Mouse (Mus musculus) kidney, postnatal 4 days (tissue): Measurements from ENCODE around the gene C1qa.
A peak's percentile ranks its signal among the peaks of the same experiment; 100 is the strongest.

Experiments
- DNase-seq, 2 experiments: peaks; one replicate each; pipeline ENCODE4 v3.0.0; 2021; ENCODE audit warnings: mixed read lengths in 2 of 2

Gene C1qa

DNA sequence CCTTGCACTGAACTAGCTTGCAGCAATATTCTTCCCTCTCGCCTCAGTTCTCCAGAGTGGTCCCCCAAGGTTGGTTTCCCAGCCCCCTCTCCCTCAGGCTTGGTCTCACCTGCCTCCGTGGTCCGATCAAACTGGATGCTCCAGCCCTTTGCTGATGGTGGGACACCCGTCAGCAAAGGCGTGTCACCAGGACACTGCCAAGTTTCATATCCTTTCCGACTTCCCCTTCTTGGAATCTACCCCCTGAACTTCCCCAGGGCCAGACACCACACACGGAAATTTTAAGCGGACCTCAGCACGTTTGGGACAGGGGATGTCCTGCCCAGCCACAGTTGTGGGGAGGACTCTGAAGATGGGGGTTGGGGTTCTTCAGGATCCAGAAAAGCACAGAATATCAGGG lies at the start of gene C1qa:
C1qa (minus strand) TSS at position 167 of the 400 bp plus-strand sequence.
- DNase-seq, result no peak

DNA sequence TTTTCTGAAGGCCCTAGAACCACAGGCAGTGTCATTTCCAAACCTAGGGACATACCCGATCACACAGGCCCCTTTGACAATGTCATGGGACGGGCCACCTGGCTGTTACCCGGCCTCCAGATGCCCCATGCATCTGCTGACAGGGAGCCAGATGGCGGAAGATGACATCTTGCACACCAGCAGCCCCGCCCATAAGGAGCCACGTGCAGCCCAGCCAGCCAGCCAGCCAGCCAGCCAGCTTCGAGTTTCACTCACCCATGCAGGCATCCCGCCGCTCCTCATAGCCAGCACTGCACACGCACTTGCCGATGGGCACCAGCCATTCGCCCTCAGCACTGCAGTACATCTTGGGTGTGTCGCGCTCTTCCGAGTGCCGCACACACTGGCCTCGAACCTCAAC lies 46.8 kb upstream of the C1qa start:
- peak in 1 of 2 experiments; percentile 38 for DNase-seq

DNA sequence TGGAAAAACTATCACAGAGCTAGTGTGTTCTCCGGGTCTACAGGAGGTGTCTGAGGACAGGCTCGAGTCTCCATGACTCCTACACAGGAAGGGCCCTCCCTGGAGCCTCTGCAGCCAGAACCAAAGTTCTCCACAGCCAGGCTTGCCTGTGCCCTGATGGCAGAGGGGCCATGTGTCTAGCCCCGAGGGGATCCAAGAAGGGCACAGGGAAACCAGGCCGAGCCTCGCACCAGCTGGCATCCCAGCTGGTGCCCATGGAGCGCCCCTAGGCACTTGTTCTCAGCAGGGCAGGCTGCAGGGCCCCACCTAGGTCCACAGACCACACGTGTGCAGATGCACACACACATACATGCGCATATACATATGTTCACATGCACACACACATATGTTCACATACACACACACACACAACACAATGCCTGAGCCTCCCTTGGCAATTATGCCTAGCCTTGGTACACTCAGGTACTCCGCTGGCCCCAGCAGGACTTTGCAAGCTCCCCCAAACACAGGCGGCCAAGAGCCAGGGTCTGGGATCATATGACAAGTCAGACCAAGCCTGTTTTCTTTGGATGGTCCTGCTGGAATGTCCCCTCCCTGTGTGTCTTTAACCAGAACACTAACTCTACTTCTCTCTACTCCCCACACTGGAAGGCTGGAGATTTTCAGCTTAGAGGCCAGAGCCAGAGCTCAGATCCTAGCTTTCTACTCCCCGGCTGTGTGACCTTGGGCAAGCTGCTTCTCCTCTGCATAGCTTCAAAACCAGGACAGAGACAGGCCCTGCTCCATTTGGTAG lies 46.2 kb upstream of the C1qa start:
- DNase-seq, result peak in 1 of 2 experiments; percentile 41

DNA sequence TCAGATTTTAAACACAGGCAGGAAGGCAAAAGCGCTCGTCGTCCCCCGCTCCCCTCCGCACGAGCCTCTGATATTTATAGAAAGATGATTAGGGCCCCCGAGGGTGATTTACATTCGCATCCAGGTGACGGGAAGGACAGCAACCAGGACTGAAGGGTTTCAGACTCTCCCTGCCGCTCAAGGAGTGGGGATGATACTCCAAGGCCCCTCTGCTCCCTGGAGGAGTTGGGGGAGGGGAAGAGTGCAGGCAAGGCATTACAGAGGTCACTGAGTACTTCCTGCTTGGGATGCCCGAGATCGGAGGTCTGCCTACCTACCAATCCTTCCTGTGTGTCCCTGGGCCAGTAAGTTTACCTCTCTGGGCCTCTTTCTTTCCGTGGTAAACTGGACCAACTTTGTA lies 44.6 kb upstream of the C1qa start:
- DNase-seq, result no peak

DNA sequence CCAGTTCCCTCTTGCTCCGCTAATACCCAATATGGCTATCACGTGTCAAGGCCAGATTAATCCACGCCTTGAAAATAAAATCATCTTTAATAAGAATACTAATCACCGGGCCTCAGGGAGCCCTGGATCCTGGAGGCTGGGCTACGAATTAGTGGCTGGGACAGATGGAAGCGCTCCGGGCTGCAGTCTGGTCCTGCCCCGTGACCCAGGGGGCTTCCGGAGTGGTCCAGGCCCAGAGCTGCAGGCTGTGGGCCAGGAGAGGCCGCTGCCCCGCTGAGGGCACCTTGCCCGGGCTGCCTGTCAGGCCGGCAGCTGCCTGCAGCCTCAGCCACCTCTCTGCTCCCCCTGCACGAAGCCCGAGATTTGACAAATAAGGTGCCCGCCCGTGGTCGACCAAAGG lies 44.2 kb upstream of the C1qa start:
- peak; percentile 62 to 74 for DNase-seq

DNA sequence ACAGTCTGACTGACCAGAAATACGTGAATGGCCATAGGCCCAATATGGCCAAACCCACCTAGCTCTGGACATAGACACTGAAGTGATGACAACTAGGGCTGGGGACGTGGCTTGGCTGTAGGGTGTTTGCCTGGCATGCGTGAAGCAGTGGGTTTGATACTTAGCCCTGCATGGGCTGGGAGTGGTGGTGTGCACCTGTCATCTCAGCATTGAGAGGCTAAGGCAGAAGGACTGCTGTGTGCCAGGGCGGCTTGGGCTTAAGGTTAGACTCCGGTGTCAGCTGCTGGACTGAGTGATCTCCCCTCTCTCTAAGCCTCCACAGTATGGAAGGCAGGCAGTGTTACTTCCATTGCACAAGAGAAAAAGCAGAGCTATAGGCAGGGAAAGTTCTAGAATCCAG lies 39.3 kb upstream of the C1qa start:
- no peak for DNase-seq

DNA sequence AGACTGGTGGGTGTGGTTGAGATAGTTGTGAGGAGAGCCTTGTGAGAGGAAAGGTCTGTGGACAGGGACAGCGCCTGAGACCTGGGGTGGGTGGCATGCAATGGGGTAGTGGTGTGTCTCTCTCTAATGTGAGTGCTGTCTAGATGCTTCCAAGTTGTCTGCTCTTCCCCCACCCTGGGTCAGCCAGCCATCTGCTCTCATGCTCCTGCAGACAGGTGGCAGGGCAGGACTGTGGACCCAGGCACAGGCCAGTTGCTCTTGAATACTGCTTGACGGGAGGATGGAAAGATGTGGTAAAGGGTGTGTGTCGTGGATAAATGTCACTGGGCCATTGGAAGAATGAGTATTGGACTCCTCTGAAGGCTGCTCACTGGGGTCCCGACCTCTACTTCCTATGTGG lies 38.7 kb upstream of the C1qa start:
- DNase-seq, result no peak

DNA sequence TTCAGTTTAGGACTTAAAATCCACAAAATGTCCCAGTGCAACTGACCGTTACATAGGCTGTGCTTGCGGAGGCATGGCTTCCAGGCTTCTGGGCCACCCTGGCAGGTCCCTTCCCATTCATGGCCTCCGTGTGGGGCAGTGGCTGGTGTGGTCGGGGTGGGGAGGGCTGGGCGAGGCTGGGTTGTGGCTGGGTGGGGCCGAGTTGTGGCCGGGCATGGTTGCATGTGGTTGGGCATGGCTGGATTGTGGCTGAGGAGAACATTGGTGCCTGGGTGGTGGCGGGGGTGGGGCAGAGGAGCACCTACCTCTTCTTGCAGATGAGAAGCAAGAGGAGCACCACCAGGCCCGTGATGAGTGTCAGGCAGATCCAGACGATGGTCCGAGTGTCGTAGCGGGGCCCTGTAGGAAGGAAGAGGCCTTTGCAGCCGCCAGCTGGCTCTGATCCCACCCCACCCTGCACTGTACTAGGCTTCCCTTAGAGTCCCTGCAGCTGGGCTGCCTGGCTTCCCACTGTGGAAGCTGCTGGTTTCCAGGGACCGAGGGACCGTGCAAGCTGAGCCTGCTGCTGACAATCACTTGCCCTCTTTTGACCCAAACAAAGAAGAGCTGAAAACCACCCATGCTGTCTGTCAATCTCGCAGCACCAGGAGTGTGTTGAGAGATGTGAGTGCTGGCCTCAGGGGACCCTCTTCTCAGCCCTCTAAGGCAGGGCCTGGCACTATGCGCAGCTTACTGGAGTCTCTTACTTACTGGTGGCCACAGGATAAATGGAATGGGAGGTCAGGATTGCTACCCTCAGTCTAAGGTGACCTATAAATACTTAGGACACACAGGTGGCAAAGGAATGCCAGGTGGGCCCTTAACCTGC lies 36.4 kb upstream of the C1qa start:
- DNase-seq, result peak; percentile 64 to 69

DNA sequence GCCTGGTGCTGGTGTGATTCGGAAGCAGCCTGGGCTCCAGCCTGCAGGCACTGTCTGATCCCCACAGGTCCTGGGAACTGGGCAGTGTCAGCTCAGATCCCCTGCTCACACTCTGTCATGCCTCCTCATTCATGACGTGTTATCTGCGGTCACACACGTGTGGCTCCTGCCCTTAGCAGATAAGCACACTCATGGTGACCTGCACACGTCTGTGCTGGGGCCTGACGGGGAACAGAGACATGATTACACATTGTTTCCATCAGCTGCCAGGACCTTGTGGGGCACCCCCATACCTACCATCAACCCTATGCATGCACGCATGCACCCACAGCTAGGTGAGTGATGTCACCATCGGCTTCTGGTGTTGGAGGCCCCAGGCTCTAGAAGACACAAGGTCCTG lies 31.9 kb upstream of the C1qa start:
- DNase-seq, result no peak

DNA sequence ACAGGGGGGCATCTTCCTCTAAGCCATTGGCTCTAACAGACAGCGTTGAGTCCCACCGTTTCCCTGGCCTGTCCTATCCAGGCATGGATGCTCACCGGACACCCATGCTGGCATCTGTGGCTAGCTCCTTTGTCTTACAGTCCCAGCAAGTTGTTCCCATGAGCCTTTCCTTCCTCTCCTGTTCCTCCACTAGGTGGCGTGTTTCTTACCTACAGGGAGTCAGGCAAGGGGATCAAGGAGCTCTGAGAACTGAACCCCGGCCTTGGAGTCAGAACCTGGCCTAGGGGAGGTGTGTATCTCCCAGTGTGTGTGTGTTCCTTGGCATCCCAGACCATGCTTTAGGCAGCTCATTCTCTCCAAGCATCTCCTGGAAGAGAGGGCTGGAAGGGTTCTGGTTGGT lies 30.3 kb upstream of the C1qa start:
- peak in 1 of 2 experiments; percentile 43 for DNase-seq

DNA sequence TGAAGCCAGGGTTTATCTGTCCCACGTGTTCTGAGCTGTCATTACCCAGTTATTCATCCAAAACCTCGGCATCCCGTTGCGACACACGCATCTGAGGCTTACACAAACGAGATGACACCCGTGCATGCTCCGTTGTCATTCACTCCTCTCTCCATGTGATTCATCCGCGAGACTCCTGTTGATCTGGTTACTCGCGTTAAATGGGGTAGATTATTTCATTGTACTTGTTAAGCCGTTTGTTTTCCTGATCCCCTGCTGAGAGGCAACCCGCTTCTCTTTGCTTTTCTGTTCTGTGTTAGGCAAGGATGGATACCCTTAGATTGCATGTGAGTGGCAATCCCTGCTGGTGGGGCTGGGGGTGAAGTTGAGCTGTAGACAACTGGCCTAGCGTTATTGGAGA lies 27.2 kb upstream of the C1qa start:
- no peak for DNase-seq

DNA sequence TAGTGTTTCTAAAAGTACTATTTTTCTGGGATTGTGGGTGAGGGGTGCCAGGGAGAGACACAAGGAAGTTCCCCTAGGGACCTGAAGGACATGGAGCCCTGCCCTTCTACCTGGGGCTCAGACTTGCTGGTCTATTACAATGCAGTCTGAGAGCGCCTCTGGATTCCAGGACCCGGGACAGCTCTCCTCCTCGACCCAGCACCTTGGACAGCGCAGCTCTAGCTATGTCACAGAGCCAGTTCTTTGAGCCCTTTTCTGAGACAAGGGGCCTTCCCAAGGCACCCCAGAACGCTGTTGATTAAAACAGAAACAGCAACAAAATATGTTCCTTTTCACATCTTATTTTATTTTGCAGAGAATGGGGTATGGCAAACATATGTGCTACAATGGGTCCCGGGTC lies 25.9 kb upstream of the C1qa start:
- peak; percentile 89 to 92 for DNase-seq

DNA sequence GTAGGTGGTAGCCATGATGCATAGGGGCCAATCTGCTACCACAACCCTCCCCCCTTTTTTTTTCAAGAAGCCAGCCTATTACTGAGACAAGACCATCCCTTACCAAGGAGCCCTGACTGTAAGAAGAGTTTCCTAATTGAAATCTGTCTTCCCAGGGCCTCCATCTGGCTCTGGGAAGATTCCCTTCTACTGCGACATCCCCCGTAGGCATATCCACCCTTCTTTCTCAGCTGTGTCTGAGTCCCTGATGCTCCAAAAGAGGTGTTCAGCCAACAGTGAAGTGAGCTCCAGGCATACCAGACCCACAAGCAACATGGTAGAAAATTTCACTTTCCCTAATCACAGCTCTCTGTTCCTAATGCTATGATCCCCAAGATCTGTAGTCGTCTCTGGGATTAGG lies 20.9 kb upstream of the C1qa start:
- no peak for DNase-seq

DNA sequence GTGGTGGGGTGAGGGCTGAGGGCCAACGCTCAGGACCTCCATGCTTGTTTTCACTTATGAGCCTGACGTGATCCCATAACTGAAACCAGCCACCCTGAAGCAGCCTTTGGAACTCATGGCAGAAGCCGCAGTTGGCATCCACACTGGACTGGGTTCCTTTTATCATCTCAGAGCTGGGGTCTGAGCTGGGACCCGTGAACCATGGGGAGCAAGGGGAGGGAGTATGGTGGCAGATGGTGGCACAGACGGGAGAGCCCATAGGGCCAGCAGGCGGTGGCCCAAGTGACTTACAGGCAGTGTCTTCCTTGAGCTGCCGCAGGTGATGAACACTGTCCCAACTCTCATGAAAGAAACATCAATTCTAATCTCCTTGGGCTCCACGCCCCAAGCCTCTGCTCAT lies 20.2 kb upstream of the C1qa start:
- no peak for DNase-seq

DNA sequence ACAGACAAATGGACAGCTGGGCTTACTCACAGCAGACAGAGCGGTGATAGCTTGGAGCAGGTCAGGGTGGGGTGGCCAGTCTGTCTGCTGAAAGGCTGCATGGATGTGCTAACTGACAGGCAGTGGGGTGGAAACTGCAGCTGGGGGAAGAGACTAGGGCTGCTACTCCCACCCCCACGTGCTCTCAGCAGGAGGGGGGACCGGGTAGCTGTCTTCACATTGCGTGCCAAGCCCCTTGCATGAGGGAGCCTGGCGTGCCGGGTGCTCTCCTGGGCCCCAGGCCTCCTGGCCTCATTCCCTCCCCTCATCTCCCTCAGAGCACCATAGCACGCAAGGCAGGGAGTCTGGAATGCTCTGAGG lies 18.5 kb upstream of the C1qa start:
- no peak for DNase-seq

DNA sequence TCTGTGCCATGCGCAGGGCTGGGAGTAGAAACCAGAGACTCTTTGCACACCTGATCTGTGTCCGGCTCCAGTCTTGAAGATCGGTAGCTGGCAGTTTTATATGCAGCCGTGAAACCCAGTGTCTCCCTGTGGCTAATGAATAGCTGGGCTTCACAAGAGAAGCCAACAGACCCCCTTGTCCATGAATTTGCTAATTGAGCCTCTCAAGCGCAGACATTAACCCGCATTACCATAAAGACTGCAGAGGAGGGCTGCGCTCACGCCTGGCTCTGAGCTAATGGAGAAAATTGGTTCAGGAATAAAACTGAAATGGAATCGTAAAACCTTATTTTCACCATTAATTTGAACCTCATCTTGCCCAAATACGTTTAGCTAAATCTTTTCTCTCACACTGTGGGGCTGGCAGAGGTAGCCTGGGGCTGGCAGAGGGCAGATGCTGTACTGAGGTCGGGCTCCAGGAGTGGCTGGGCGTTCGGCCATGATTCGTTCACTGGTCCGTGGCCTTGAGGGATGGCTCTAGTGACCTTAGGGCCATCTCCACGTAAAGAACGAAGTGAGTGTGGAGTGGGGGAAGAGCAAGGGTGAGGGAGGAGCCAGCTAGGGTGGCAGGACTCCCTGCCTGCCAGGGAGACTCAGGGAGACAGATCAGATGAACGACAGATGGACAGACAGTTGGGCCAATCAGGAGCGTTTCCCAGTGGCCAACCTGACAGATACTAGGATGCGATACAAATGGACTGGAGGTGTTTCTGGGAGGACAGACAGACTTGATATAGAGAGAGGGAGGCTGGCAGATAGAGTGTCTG lies 18.0 kb upstream of the C1qa start:
- peak; percentile 28 to 36 for DNase-seq

DNA sequence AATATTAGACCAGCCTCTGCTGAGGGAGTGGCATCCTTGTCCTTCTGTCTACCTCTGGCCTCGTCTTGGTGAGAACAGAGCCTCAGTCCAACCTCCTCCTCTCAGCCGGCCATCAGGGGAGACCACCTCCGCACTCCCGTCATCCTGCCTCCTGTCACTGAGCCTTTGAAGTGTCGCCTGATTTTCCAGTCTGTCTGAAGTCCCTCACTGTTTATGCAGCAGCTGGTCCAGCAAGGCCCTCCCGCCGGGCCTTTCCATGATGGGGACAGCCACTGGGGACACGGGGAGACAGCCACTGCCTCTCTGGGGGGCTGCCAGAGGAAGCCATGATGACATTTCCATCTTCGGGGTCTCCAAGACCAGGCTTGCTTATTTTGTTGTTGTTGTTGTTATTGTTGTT lies 14.2 kb upstream of the C1qa start:
- DNase-seq, result no peak

DNA sequence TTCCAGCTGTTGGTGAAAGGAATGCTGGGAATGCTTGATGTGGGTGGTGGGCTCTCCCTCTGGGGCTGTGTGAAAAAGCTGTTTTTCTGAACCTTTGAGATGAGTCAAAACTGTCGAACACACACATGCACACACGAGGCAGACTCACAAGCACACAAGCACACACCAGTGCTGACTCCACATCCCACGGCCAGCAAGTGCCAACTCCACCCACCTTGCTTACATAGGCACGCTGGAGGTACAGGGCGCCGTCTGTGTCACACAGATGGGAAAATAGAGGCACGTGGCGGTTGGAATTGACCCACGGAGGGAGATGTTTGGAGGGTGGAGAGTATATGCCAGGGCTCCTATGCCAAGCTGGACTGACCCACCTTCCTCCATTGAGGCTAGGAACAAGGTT lies 13.2 kb upstream of the C1qa start:
- DNase-seq, result no peak

DNA sequence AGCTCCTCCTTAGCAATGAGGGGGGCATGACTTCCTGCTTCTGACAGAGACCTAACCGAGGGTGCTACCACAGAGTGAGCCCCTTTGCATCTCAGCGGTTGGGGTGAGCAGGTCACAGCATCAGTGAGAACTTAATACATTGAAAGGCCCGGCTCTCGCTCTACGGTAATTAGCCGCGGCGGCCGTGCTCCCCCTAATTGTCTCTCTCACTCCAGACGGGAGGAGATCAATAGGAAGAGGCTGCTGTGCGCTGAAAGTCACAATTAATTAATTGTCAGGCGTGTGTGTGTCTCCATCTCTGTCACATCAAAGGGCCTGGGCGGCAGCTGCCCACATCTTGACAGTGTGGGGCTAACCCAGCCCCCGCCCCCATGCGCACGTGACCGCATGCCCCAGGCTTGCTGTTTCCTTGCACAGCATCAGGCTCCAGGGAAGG lies 12.6 kb upstream of the C1qa start:
- DNase-seq, result no peak

DNA sequence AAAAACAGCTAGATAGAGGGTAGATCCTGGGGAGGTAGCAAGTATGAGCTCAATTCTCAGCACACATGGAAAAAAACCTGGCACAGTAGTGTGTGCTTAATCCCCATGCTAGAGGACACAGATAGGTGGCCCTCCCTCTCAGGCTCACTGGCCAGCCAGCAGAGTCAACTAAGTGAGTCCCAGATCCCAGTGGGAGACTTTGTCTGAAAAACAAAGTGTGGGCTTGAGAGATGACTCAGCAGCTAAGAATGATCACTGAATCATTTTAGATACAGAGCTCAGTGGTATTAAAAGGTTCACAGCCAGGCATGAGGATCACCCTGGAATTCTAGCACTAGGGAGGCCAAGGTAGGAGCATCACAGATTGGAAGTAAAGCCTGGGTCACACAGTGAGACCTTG lies 9.2 kb upstream of the C1qa start:
- DNase-seq, result no peak

DNA sequence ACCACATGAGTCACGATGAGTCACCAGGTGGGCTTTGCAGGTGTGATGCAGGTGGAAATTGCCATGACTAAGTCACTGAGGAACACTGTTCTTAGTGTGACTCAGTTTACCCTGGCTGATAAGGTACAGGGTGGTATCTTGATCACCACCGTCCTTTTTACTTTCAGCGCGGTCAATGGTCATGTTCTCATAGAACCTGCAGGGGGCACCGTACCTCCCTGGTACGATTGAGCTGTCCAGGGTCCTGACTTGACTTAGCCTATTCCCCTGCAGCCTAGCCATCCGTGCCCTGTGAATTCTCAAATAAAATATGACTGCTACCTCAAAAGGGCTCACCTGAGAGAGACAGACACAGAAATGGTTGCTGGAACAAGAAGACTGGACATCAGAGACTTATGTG lies 8.4 kb upstream of the C1qa start:
- peak; percentile 76 to 78 for DNase-seq

DNA sequence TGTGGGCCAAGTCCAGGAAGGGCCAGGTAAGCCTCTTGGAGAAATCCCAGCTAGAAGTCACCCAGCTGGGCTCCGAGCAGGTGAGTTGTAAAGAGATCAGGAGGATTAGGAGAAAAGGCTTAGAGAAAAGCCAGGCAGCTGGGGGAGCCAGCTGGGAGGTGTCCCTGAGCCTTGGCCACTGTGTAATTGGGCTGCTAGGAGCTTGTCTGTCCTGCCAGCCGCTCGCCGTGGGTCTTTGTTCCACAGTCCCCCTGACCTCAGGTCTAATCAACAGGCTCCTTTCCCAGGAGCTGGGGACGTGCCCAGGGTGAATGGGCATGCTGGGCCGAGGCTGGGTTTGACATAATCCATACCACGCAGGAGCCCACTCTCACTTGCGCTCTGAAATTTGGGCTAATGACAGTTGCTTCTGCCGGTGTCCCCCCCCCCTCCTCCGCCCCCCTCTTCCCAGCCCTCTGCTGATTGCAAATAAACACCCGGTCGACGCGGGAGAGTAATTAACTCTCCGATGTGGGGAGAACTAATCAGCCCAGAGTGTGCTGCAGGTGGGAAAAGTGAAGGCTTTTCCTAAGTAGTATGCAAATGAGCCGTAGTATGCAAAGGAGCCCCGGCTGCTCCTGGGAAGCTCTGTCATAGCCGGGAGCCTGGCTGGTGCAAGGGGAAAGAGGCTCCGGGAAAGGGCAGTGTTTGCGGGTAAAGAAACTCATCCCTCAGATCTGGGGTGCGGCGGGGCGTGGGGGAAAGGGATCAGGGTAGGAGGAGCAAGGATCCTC lies 6.3 kb upstream of the C1qa start:
- no peak for DNase-seq

DNA sequence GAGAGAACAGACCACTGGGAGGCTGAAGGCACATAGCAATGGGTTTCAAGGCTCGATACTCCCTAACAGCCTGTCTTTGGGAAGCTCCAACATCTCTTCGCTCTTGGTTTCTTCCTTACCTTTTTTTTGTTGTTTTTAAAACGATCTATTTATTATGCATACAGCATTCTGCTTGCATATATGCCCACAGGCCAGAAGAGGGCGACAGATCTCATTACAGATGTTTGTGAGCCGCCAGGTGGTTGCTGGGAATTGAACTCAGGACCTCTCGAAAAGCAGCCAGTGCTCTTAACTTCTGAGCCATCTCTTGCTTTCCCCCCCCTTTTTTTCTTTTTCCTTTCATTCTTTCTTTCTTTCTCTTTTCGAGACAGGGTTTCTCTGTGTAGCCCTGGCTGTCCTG lies 551 bp upstream of the C1qa start:
- DNase-seq, result no peak
